Comparison of ENCODE assay signal across 8 mouse cellular contexts in the genomic region with DNA sequence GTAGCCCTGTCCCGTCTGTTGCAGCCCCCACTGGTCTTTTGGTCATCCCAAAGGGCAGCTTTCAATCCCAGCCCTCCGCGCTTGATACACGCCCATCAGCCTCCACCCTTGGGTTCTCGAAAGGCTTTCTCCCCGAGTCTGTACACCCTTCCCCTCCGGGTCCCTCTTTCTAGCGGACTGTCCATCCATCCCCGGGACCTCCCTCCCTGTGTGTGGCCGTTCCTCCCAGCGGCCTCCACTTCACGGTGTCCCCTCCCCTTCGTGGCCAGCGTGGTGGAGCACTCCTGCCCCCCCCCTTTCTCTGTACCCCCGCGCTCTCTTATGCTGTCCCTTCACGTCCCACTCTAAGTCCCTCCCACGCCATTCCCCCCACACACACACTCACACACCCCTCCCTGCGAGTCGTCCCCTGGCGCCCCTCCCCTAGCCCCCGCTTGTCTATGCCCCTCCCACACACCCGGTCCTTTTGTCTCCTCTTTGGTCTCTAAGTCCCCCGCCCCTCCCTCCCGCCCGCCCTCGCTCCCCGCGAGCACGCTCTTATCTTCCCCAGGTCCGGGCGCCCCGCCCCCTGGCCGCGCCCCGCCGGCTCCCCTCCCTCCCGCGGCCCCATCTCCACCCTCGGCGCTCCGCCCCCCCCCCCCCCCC. TPM values are rescaled to one million over a fixed set of nuclear protein-coding genes. Genes with fewer than 3 reads are reported as not detected.
DNase-seq lines count a peak whose midpoint lies in the region; ATAC-seq and TF ChIP-seq lines count a peak whose summit lies in the region.

No protein-coding gene starts in this region.

- peak; percentile 86 for DNase-seq in A20 (ENCODE audit: low read depth, low spot score)
- DNase-seq in adrenal gland, postnatal 25 days: peak; percentile 74
- DNase-seq in embryonic facial prominence, embryonic 10.5 days (ENCODE audit: low spot score): peak; percentile 90
- peak; percentile 54 for DNase-seq in kidney, adult 11 months
- peak; percentile 70 for DNase-seq in liver, adult 2 months (ENCODE audit: extremely low read depth, low read depth, low spot score)

- H3K4me2 ChIP-seq in stomach, embryonic 15.5 days: peak overlapping the region; percentile 55

- no peaks in the 10 kb centered on the region; the same call in 1 of the 2 replicates for H3K9me3 ChIP-seq in embryonic facial prominence, embryonic 10.5 days
- H3K9me3 ChIP-seq in stomach, embryonic 15.5 days: no peaks in the 10 kb centered on the region

- H3K4me1 ChIP-seq in embryonic facial prominence, embryonic 10.5 days: no peaks in the 10 kb centered on the region
- no peaks in the 10 kb centered on the region for H3K4me1 ChIP-seq in liver, adult 2 months (ENCODE audit: control insufficient read depth, insufficient read depth, low read length)
- no peaks in the 10 kb centered on the region for H3K4me1 ChIP-seq in stomach, embryonic 15.5 days

- peak overlapping the region; percentile 90 for H3K27ac ChIP-seq in embryonic facial prominence, embryonic 10.5 days (replicated peaks)
- H3K27ac ChIP-seq in liver, adult 2 months (replicated peaks; ENCODE audit: insufficient read depth, low read depth, low read length): peak overlapping the region; percentile 95
- peak overlapping the region; percentile 95 for H3K27ac ChIP-seq in stomach, embryonic 15.5 days

- peaks cover 32% of the 10 kb centered on the region for H3K27me3 ChIP-seq in embryonic facial prominence, embryonic 10.5 days (replicated peaks; ENCODE audit: low read depth, poor library complexity, severe bottlenecking)
- no peaks in the 10 kb centered on the region for H3K27me3 ChIP-seq in liver, adult 2 months (ENCODE audit: control insufficient read depth, insufficient read depth, low read length)
- H3K27me3 ChIP-seq in stomach, embryonic 15.5 days (replicated peaks): no peaks in the 10 kb centered on the region

- TF ChIP-seq POLR2A in liver, adult 2 months (IDR thresholded peaks at IDR 0.05; ENCODE audit: extremely low read depth, insufficient read depth, low read length): no peak

- peak; percentile 78 for ATAC-seq in granulocyte monocyte progenitor cell, adult 5-6 weeks (replicated peaks; ENCODE audit: poor library complexity, severe bottlenecking)
- peak; percentile 60 for ATAC-seq in monocyte, adult 5-6 weeks (replicated peaks; ENCODE audit: insufficient number of reproducible peaks, low FRiP score, low TSS enrichment, poor library complexity, severe bottlenecking)
- peak; percentile 82 for ATAC-seq in stomach, embryonic 15.5 days (ENCODE audit: insufficient read depth, low FRiP score, low read depth)

- 17% methylated on average over 38 of the region's 42 CpGs for WGBS in embryonic facial prominence, embryonic 10.5 days
- WGBS in liver, adult 2 months: 2% methylated on average over 22 of the region's 42 CpGs
- 14% methylated on average over 23 of the region's 42 CpGs for WGBS in stomach, embryonic 15.5 days

- peak overlapping the region; percentile 58 for H3K4me3 ChIP-seq in embryonic facial prominence, embryonic 10.5 days
- peak overlapping the region; percentile 87 for H3K4me3 ChIP-seq in liver, adult 2 months (ENCODE audit: insufficient read depth, low read depth, low read length)
- H3K4me3 ChIP-seq in stomach, embryonic 15.5 days (replicated peaks): peak overlapping the region; percentile 48

- H3K9ac ChIP-seq in liver, adult 2 months (ENCODE audit: low read depth, low read length): peak overlapping the region; percentile 82
- H3K9ac ChIP-seq in stomach, embryonic 15.5 days: peak overlapping the region; percentile 37; the same call in 1 of the 2 replicates

- peaks cover 18% of the 10 kb centered on the region for H3K36me3 ChIP-seq in embryonic facial prominence, embryonic 10.5 days (replicated peaks)
- H3K36me3 ChIP-seq in liver, adult 2 months (ENCODE audit: control insufficient read depth, insufficient read depth, low read length): peaks cover 2% of the 10 kb centered on the region; the same call in 1 of the 2 replicates
- H3K36me3 ChIP-seq in stomach, embryonic 15.5 days: no peaks in the 10 kb centered on the region

- TF ChIP-seq CTCF in liver, adult 2 months (IDR thresholded peaks at IDR 0.05; ENCODE audit: low read depth, low read length): no peak

- no peaks in the 10 kb centered on the region for H3K79me2 ChIP-seq in liver, adult 2 months (ENCODE audit: control insufficient read depth, insufficient read depth, low read length)

RNA-seq across cellular contexts. Expression of gene Utp14a, which starts 28.5 kb away (rescaled TPM):
- 15.8 and 18.5 TPM in 2 replicates for total RNA-seq in adrenal gland, postnatal 25 days (2021)
- polyA plus RNA-seq in embryonic facial prominence, embryonic 10.5 days (2016; fragmentation: Nextera tagmentation; extraction: Ambion mirVana): 22.3 and 22.8 TPM in 2 replicates
- 39.7 and 45.3 TPM in 2 replicates for total RNA-seq in granulocyte monocyte progenitor cell, adult 5-6 weeks (2014; fragmentation: Nextera tagmentation)
- total RNA-seq in granulocyte monocyte progenitor cell, adult 5-6 weeks (2017): 91.9 and 95.0 TPM in 2 replicates
- 6.4 and 6.7 TPM in 2 replicates for total RNA-seq in liver, adult 2 months (2014; rRNA removed)
- polyA plus RNA-seq in liver, adult 2 months (2012; rRNA removed): 1.4 and 2.2 TPM in 2 replicates
- total RNA-seq in monocyte, adult 5-6 weeks (2017): 37.3 to 41.0 TPM (median 40.2 TPM) in 3 replicates
- polyA plus RNA-seq in stomach, embryonic 15.5 days (2015; fragmentation: Nextera tagmentation; extraction: Ambion mirVana): 15.6 and 18.0 TPM in 2 replicates

RNA-seq across cellular contexts. Expression of gene Bcorl1, which starts 56.0 kb away (rescaled TPM):
- total RNA-seq in adrenal gland, postnatal 25 days (2021): 14.1 and 16.9 TPM in 2 replicates
- polyA plus RNA-seq in embryonic facial prominence, embryonic 10.5 days (2016; fragmentation: Nextera tagmentation; extraction: Ambion mirVana): 4.6 and 4.8 TPM in 2 replicates
- 15.5 and 16.6 TPM in 2 replicates for total RNA-seq in granulocyte monocyte progenitor cell, adult 5-6 weeks (2014; fragmentation: Nextera tagmentation)
- 3.0 and 9.1 TPM in 2 replicates for total RNA-seq in granulocyte monocyte progenitor cell, adult 5-6 weeks (2017)
- 1.7 and 2.8 TPM in 2 replicates for total RNA-seq in liver, adult 2 months (2014; rRNA removed)
- polyA plus RNA-seq in liver, adult 2 months (2012; rRNA removed): 1.6 and 2.2 TPM in 2 replicates
- 2.1 to 13.5 TPM (median 4.3 TPM) in 3 replicates for total RNA-seq in monocyte, adult 5-6 weeks (2017)
- polyA plus RNA-seq in stomach, embryonic 15.5 days (2015; fragmentation: Nextera tagmentation; extraction: Ambion mirVana): 5.4 and 6.0 TPM in 2 replicates

Comparison
In these comparisons a context has a peak if more than half of its experiments do, and no peak if none do; other contexts are left out.
1. Peak in every context shown above with its lines: DNase-seq, ATAC-seq, H3K4me3 ChIP-seq and H3K27ac ChIP-seq.